Mouse (Mus musculus) mesoderm, embryonic 11.5 days (tissue): ENCODE data around the gene Parp4.
A peak's percentile ranks its signal among the peaks of the same experiment; 100 is the strongest.

ENCODE experiments used
- DNase-seq: peaks from one replicate; pipeline ENCODE4 v3.0.0-alpha.2; 2012; ENCODE audit warnings: low read depth, low spot score

The Parp4 gene

GRCm38 (mm10) chr14:56575416-56575815 lies at the start of gene Parp4, which contains the start of gene Cenpj:
Parp4 (plus strand) TSS chr14:56575619.
Cenpj (minus strand) TSS chr14:56575425.
- peak; percentile 72 for DNase-seq

GRCm38 (mm10) chr14:56530788-56531187 lies 44.6 kb upstream of the Parp4 start:
- DNase-seq: no peak

- DNase-seq: no peak
Observed at GRCm38 (mm10) chr14:56544946-56545345, 30.5 kb upstream of the Parp4 start.

- DNase-seq: no peak
Observed at GRCm38 (mm10) chr14:56545491-56545890, 29.9 kb upstream of the Parp4 start.

DNA sequence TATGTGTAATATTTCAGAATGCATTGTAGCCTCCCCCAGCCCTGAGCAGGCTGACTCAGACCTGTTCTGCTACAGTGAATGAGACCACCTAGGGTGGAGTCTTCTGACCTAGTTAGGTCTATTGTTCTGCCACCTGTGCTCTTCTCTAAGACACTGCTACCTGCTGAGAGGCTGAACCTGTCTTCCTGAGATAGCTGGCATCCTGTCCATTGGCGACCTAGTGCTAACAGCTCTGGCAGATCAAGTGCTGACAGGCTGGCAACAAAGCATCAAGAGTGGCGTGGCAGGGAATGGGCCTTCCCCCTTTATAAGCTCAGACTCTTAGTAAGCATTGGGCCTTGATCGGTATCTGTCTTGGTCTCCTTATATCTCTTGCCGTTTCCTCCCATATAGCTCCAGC lies 24.5 kb upstream of the Parp4 start:
- DNase-seq: no peak

- DNase-seq: no peak
Observed at GRCm38 (mm10) chr14:56552924-56553323, 22.5 kb upstream of the Parp4 start.

DNA sequence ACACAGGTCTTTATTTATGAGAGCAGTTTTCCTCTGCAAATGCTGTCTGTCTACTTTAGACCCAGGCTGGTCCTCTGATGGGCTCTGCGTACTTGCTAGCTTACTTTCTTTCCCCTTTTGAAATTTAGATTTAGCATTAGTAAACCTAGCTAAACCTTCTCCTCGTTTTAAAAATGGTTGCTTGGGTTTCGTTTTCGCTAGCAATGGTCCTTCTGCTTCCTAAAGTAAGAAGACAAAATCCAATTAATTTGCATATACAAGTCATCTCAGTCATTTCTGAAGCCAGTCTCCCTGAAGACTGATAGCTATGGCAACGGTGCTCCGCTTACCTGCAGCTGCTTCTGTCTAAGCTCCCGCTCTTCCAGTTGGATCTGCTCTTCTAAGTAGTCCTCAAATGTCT lies 22.1 kb upstream of the Parp4 start:
- no peak for DNase-seq

DNA sequence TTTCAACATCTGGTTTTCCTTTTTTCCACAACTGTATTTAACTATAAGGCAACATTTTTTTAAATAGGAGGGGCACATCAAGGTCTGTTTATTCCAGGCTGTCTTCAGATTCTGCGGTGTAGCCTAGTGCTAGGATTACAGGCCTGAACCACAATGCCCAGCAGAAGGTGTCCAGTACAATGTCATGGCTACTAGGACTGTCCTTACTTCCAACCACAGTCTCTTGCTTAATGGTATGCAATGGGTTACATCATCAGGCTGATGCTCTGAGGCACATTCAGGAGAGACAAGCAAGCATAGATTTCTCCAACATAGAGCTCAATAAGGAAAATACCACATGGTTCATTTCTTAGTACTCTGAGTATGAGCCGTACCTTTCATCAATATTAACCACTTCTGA lies 20.7 kb upstream of the Parp4 start:
- no peak for DNase-seq

- no peak for DNase-seq
Observed at GRCm38 (mm10) chr14:56559134-56559533, 16.3 kb upstream of the Parp4 start.

- DNase-seq: no peak
Observed at GRCm38 (mm10) chr14:56567476-56567875, 7.9 kb upstream of the Parp4 start.

GRCm38 (mm10) chr14:56569041-56569440 lies 6.4 kb upstream of the Parp4 start:
- DNase-seq: no peak

- peak; percentile 98 for DNase-seq
Observed at GRCm38 (mm10) chr14:56571310-56572093, 3.9 kb upstream of the Parp4 start.

GRCm38 (mm10) chr14:56572546-56572945 lies 2.9 kb upstream of the Parp4 start:
- DNase-seq: no peak

DNA sequence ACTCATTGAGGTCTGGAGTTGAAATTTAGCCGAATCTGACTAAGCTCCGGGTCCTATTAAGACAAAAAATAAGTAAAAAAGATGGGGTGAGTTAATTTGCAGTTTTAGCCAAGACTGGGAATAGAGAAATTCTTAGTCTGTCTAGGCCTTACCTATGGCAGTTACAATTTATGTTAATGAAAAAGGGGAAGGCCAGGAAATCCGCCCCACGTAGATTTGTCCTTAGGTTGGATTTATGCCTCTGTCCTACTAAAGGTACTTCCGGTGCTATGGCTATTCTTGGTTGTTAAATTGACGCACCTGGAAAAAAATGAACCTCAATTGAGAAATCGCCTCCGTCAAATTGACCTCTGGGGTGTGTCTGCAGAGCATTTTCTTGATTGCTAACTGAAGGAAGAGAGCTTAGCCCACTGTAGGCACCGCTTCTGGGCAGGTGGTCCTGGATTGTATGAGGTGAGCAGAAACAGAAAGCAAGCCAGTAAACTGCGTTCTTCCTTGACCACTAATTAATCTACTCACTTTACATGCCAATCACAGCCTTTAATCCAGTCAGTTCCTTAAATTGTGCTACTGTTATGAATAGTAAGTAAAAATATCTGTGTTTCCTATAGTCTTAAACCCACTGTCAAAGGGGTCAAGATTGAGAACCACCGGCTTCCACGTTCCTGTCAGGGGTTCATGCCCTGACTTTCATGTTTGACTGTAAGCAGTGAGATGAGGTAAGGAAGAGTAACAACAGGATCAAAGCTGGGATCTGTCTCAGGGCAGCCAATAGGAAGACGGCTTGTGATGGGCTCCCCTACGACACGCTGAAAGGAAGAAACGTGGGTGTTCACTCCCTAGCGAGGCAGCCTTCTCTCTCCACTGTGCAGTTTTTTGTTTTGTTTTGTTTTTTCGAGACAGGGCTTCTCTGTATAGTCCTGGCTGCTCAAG lies 816 bp downstream of the Parp4 start:
- no peak for DNase-seq

DNA sequence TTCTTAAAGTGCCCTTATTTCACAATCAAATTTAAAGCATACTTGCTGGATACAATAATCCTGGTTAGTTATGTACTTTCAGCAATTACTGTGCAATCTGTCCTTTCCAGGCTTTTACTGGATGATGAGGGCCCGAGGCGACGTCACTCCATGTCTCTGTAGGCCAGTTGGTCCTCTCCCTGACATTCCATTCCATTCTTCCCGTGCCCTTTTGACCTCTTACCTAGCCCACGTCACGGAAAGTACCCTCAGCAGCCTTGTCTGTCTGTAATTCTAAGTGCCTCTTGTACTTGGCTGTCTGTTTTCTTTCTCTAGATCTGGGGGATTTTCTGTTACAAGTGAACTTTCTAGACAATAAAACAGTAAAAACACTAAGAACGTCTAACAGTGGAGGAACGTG lies 3.6 kb downstream of the Parp4 start:
- peak; percentile 36 for DNase-seq

DNA sequence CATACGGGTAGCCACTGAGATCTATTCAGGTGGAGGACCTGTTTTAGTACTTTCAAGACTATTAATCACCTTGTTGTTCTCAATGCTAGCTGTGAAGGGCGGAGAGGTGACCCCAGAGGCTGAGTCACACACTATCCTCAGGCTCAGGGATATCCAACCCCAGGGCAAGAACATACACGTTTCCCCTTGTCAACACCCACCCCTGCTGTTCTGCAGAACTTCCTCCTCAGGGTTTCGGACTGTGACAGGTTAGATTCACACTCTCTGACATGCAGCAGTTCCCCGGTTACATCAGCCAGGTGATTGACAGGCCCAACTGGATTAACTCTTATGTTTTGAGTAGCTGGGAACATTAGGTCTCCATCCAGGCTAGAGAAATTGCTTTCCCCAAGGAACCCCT lies 5.7 kb downstream of the Parp4 start:
- DNase-seq: peak; percentile 16

- no peak for DNase-seq
Observed at GRCm38 (mm10) chr14:56582294-56582693, 6.9 kb downstream of the Parp4 start.

- DNase-seq: no peak
Observed at GRCm38 (mm10) chr14:56592191-56592590, 16.8 kb downstream of the Parp4 start.

GRCm38 (mm10) chr14:56594811-56595210 lies 19.4 kb downstream of the Parp4 start:
- DNase-seq: no peak

- peak; percentile 62 for DNase-seq
Observed at GRCm38 (mm10) chr14:56598759-56599158, 23.3 kb downstream of the Parp4 start.

DNA sequence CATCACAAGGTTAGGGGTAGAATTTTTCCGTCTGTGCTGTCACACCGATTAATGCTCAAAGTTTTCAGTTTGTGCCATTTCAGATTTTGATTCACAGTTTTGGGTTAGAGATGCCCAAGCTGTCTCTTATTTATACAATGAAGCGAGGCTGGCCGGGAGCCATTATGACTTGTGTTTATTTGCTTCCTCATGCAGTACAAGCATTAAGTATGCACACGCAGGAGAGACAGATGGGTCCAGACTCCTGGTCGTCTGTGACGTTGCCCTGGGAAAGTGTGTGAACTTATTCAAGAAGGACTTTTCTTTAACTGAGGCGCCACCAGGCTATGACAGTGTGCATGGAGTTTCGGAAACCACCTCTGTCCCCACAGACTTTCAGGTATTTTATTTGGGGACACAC lies 26.6 kb downstream of the Parp4 start:
- DNase-seq: no peak

DNA sequence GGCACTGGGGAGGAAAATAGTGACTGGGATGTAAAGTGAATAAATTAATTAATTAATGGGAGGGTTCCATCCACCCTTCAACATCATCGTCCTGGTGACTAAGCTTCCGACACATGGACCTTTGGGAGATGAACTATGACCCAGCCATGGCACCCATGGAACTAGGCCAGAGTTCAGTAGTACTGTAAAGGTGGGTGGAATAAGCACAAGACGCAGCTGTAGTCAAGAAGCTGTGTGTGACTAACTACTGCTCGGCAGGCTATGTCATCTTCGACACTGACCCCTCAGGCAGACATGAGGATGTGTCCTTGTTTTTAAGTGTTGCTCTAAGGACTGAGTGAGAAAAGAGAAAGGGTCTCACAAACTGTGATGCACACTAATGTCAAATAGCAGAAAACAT lies 29.0 kb downstream of the Parp4 start:
- DNase-seq: no peak

- DNase-seq: no peak
Observed at GRCm38 (mm10) chr14:56605136-56605535, 29.7 kb downstream of the Parp4 start.
